Mouse (Mus musculus) 3134 (cell line): Measurements from ENCODE around the gene Spred3.
"Not testable (repeated sequence)": the region's sequence is repeated elsewhere in the genome, so short reads cannot be mapped to it uniquely, and the experiment has no call there.

Source experiments
- DNase-seq: peaks from one replicate; pipeline ENCODE4 v3.0.0-alpha.2; 2011; ENCODE audit warnings: low spot score; ENCODE audit not compliant: insufficient read length; ENCODE audit errors: extremely low read depth

Gene Spred3

GRCm38 (mm10) chr7:29170066-29170754 lies at the start of gene Spred3, which contains the start of gene Ggn:
Spred3 (minus strand) TSS chr7:29170411.
Ggn (plus strand) TSS chr7:29170210.
- DNase-seq: peak; percentile 91

GRCm38 (mm10) chr7:29214846-29215245 lies 44.6 kb upstream of the Spred3 start:
- DNase-seq: no peak

- no peak for DNase-seq
These were observed 44.0 kb upstream of the Spred3 start for GRCm38 (mm10) chr7:29214236-29214635.

- DNase-seq: no peak
These were observed 43.5 kb upstream of the Spred3 start, which contains the start of gene Catsperg1 for GRCm38 (mm10) chr7:29213675-29214082. Catsperg1 (minus strand) TSS chr7:29214035.

- not testable (repeated sequence) for DNase-seq
These were observed 42.8 kb upstream of the Spred3 start for GRCm38 (mm10) chr7:29212775-29213560.

- DNase-seq: no peak
These were observed 42.1 kb upstream of the Spred3 start for GRCm38 (mm10) chr7:29212199-29212765.

GRCm38 (mm10) chr7:29211415-29212198 lies 41.4 kb upstream of the Spred3 start:
- DNase-seq: peak; percentile 95

GRCm38 (mm10) chr7:29211013-29211412 lies 40.8 kb upstream of the Spred3 start:
- peak; percentile 54 for DNase-seq

GRCm38 (mm10) chr7:29202577-29202976 lies 32.4 kb upstream of the Spred3 start:
- no peak for DNase-seq

- not testable (repeated sequence) for DNase-seq
These were observed 24.0 kb upstream of the Spred3 start for GRCm38 (mm10) chr7:29194230-29194629.

- not testable (repeated sequence) for DNase-seq
These were observed 11.1 kb upstream of the Spred3 start for GRCm38 (mm10) chr7:29181323-29181722.

GRCm38 (mm10) chr7:29180854-29181236 lies 10.6 kb upstream of the Spred3 start:
- no peak for DNase-seq

GRCm38 (mm10) chr7:29180077-29180853 lies 10.1 kb upstream of the Spred3 start, which contains the start of gene Psmd8:
Psmd8 (minus strand) TSS chr7:29180701.
- DNase-seq: peak; percentile 99

- peak; percentile 54 for DNase-seq
These were observed 9.1 kb upstream of the Spred3 start for GRCm38 (mm10) chr7:29179323-29179722.

- DNase-seq: no peak
These were observed 7.9 kb upstream of the Spred3 start for GRCm38 (mm10) chr7:29178106-29178505.

- peak; percentile 28 for DNase-seq
These were observed 2.3 kb upstream of the Spred3 start for GRCm38 (mm10) chr7:29172390-29173016.

- peak; percentile 28 for DNase-seq
These were observed 1.4 kb upstream of the Spred3 start for GRCm38 (mm10) chr7:29171562-29172097.

- no peak for DNase-seq
These were observed 747 bp upstream of the Spred3 start for GRCm38 (mm10) chr7:29170755-29171561.
